Mouse (Mus musculus) layer of hippocampus, adult 8-10 months (tissue): Measurements from ENCODE around the gene Cbx5. TPM values are rescaled to one million over a fixed set of nuclear protein-coding genes. Genes with fewer than 3 reads are reported as not detected.
"Not testable (repeated sequence)": the region's sequence is repeated elsewhere in the genome, so short reads cannot be mapped to it uniquely, and the experiment has no call there.

Source experiments
- DNase-seq, 2 experiments: peaks; one replicate each; pipeline ENCODE4 v3.0.0; 2022; ENCODE audit warnings: low spot score in 2 of 2
- total RNA-seq, 4 experiments: library from RNA; stranded (reverse); gene quantifications; 2 replicates each; pipeline ENCODE4 v1.2.4; 2022

Cbx5 gene
- total RNA-seq, 4 experiments from 2014 or later, result 170 to 209 (median 180) TPM

- DNase-seq, result no peak
Measured at GRCm38 (mm10) chr15:103250195-103250740, 10.7 kb upstream of the Cbx5 start.

- not testable (repeated sequence) for DNase-seq
Measured at GRCm38 (mm10) chr15:103249511-103249910, 9.9 kb upstream of the Cbx5 start.

GRCm38 (mm10) chr15:103248401-103249313, 9.0 kb upstream of the Cbx5 start:
- peak in 1 of 2 experiments; percentile 21 for DNase-seq

GRCm38 (mm10) chr15:103247782-103248400, 8.3 kb upstream of the Cbx5 start:
- DNase-seq, result no peak

GRCm38 (mm10) chr15:103247078-103247781, 7.6 kb upstream of the Cbx5 start:
- no peak for DNase-seq

- DNase-seq, result no peak
Measured at GRCm38 (mm10) chr15:103245616-103246015, 6.0 kb upstream of the Cbx5 start.

- no peak for DNase-seq
Measured at GRCm38 (mm10) chr15:103242885-103243284, 3.3 kb upstream of the Cbx5 start.

GRCm38 (mm10) chr15:103241071-103242018, 1.7 kb upstream of the Cbx5 start:
- DNase-seq, result not testable (repeated sequence)

GRCm38 (mm10) chr15:103240160-103241028, 778 bp upstream of the Cbx5 start, which contains the start of gene Hnrnpa1:
Gene Hnrnpa1 (plus strand): TSS chr15:103240432.
- DNase-seq, result peak; percentile 94 to 97

- DNase-seq, result peak; percentile 94 to 96
Measured at GRCm38 (mm10) chr15:103239130-103239684, 409 bp downstream of the Cbx5 start.

- no peak for DNase-seq
Measured at GRCm38 (mm10) chr15:103237295-103237694, 2.3 kb downstream of the Cbx5 start.

GRCm38 (mm10) chr15:103233119-103233518, 6.5 kb downstream of the Cbx5 start:
- no peak for DNase-seq

- no peak for DNase-seq
Measured at GRCm38 (mm10) chr15:103228904-103229303, 10.7 kb downstream of the Cbx5 start.

GRCm38 (mm10) chr15:103227572-103227971, 12.0 kb downstream of the Cbx5 start:
- DNase-seq, result no peak

- no peak for DNase-seq
Measured at GRCm38 (mm10) chr15:103227022-103227421, 12.6 kb downstream of the Cbx5 start.

GRCm38 (mm10) chr15:103224161-103224560, 15.5 kb downstream of the Cbx5 start:
- DNase-seq, result no peak

GRCm38 (mm10) chr15:103221386-103221785, 18.2 kb downstream of the Cbx5 start:
- no peak for DNase-seq

GRCm38 (mm10) chr15:103220785-103221184, 18.8 kb downstream of the Cbx5 start:
- DNase-seq, result no peak

- DNase-seq, result no peak
Measured at GRCm38 (mm10) chr15:103216052-103216451, 23.6 kb downstream of the Cbx5 start.
